Mouse (Mus musculus) intestine, embryonic 16.5 days (tissue): ENCODE measurements around the gene Sipa1l3. TPM values are rescaled to one million over a fixed set of nuclear protein-coding genes. Genes with fewer than 3 reads are reported as not detected.

ENCODE experiments used
- ATAC-seq: fragments of 200-750 bp; cut with Nextera tagmentation; 2 replicates; pipeline ENCODE4 v1.8.0; 2017; ENCODE audit warnings: moderate TSS enrichment, moderate library complexity
- H3K27ac ChIP-seq: fragments of 300-500 bp; sonication (generic); 2 replicates; pipeline ENCODE4 v1.5.1; 2014; ENCODE audit warnings: mild to moderate bottlenecking, low read length
- H3K27me3 ChIP-seq: fragments of 300-500 bp; sonication (generic); replicated peaks from 2 replicates; pipeline ENCODE4 v1.6.1; 2014; ENCODE audit warnings: low read length, control low read depth, mixed read lengths; ENCODE audit not compliant: control insufficient read depth, insufficient read depth
- H3K36me3 ChIP-seq: fragments of 300-500 bp; sonication (generic); 2 replicates; pipeline ENCODE4 v1.6.1; 2014; ENCODE audit warnings: low read length, control low read depth; ENCODE audit not compliant: control insufficient read depth, insufficient read depth
- H3K4me1 ChIP-seq: fragments of 300-500 bp; sonication (generic); 2 replicates; pipeline ENCODE4 v1.6.1; 2014; ENCODE audit warnings: low read length, control low read depth, mixed read lengths; ENCODE audit not compliant: control insufficient read depth, insufficient read depth
- H3K4me2 ChIP-seq: fragments of 300-500 bp; sonication (generic); 2 replicates; pipeline ENCODE4 v1.6.1; 2014; ENCODE audit warnings: low read depth, low read length, control low read depth
- H3K4me3 ChIP-seq: fragments of 300-500 bp; sonication (generic); 2 replicates; pipeline ENCODE4 v1.5.1; 2014; ENCODE audit warnings: mild to moderate bottlenecking, low read length
- H3K9ac ChIP-seq: fragments of 300-500 bp; sonication (generic); 2 replicates; pipeline ENCODE4 v1.6.1; 2014; ENCODE audit warnings: low read depth, low read length
- H3K9me3 ChIP-seq: fragments of 300-500 bp; sonication (generic); 2 replicates; pipeline ENCODE4 v1.6.1; 2016; ENCODE audit warnings: low read length, control low read depth; ENCODE audit not compliant: control insufficient read depth
- WGBS: fragments of 180-500 bp; shearing (Covaris S2); extraction: QIAGEN DNeasy Blood & Tissue Kit; methylation state at CpG from one replicate; pipeline ENCODE4 v1.1.7; 2014; 5-methylcytosine and 5-hydroxymethylcytosine counted together
- polyA plus RNA-seq: library from polyadenylated mRNA; unstranded; fragments of >200 nt; fragmentation: Nextera tagmentation; extraction: Ambion mirVana; gene quantifications from 2 replicates; pipeline ENCODE4 v1.2.1, GENCODE M21; 2015

Sipa1l3 gene
- polyA plus RNA-seq, 1 experiment from 2014 or later: 24.1 TPM

DNA sequence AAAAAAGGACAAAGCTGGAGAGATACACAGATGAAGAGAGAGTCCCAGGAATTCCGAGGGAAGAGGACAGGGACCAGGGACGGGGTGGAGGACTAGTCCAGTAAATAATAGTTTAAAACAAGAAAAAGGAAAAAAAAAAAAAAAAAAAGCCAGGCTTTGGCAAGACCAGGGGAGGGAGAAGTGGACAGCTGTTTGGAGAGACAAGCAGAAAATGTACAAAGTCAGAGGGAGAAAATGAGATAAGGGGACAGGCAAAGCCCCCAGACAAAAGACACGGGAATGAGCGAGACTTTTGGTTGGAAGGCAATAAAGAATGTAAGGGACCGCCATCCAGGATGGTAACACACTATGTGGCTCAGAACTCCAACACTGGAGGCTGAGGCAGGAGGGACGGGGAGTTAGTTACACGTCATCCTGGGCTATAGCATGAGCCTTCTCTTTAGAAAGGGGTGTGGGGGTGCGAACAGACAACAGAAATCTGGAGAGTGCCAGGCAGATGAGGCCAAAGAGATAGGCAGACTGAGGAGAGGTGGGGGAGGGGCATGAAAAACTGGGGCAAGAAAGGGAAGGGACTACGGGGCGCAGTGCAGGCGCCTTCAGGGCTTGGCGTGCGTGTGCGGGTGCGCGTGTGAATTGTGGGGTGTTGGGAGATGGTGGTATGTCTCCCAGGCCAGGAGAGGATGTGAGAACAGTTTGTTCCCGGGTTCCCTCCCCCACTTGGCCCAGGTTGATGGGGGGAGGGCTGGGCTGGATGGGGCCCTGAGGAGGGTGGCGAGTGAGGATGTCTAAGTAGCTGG lies 200.1 kb downstream of the Sipa1l3 start:
- Histone ChIP-seq H3K27ac (peak overlapping the region; percentile 77), H3K4me3 (peak overlapping the region; percentile 28), H3K4me1 (peaks cover 47% of the 10 kb centered on the region), H3K27me3 (no peaks in the 10 kb centered on the region), H3K36me3 (0 out of 2 replicates have a peak, but pooled peaks cover 6% of the 10 kb centered on the region), H3K9ac (peak overlapping the region; percentile 51; the same call in 1 of the 2 replicates), H3K4me2 (peak overlapping the region; percentile 34), H3K9me3 (no peaks in the 10 kb centered on the region)
- peak; percentile 41 for ATAC-seq
- WGBS: 11% methylated on average over 18 of the region's 18 CpGs

DNA sequence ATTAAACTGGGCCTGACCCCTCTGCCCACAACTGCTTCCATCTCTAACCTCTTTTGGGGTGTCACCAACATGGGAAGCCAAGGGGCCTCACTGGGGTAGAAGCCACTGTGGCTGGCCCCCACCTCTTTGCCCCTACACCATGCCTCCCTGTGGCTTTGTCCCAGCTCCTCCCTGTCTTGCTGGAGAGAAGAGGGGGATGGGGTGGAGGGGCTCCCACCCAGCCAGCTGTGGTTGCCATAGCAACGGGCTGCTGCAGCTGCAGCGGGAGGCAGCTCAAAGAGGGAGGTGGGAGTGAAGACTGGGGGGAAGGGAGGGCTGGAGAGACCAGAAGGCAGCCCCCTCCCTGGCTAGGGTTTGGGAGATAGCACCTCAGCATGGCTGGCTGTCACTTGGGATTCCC lies 200.9 kb downstream of the Sipa1l3 start:
- Histone ChIP-seq H3K4me3 (no peak overlapping the region), H3K4me2 (peak overlapping the region; percentile 33), H3K27me3 (no peaks in the 10 kb centered on the region), H3K9me3 (no peaks in the 10 kb centered on the region), H3K36me3 (0 out of 2 replicates have a peak, but pooled peaks cover 4% of the 10 kb centered on the region), H3K27ac (peak overlapping the region; percentile 77), H3K4me1 (peaks cover 47% of the 10 kb centered on the region), H3K9ac (peak overlapping the region; percentile 51; the same call in 1 of the 2 replicates)
- peak; percentile 44; the same call in 1 of the 2 replicates for ATAC-seq
- WGBS: 0% methylated on average over 2 of the region's 2 CpGs

DNA sequence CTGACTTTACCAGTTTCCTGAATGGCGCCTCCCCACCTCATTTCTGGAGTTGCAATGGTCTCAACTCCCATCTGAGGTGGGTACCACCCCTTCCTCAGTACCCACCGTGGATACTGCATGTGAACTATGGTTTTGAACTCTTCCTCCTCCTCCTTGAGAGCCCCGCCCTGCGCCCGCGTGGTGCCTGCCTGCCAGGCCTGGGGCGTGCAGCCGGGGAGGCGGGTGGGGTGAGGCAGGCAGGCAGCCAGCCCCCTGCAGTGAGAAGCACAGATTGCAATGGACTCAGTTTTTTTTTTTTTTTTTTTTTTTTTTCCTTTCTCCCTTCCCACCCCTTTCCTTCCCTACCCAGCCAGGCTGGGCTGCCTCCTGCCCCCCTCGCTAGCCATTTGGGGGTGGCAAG lies 201.5 kb downstream of the Sipa1l3 start:
- 9% methylated on average over 6 of the region's 10 CpGs for WGBS
- Histone ChIP-seq H3K9ac (peak overlapping the region; percentile 51), H3K27ac (peak overlapping the region; percentile 77), H3K36me3 (no peaks in the 10 kb centered on the region), H3K9me3 (no peaks in the 10 kb centered on the region), H3K4me1 (peaks cover 47% of the 10 kb centered on the region), H3K4me2 (peak overlapping the region; percentile 33), H3K27me3 (no peaks in the 10 kb centered on the region), H3K4me3 (peak overlapping the region; percentile 10; the same call in 1 of the 2 replicates)
- ATAC-seq: peak; percentile 34; the same call in 1 of the 2 replicates

DNA sequence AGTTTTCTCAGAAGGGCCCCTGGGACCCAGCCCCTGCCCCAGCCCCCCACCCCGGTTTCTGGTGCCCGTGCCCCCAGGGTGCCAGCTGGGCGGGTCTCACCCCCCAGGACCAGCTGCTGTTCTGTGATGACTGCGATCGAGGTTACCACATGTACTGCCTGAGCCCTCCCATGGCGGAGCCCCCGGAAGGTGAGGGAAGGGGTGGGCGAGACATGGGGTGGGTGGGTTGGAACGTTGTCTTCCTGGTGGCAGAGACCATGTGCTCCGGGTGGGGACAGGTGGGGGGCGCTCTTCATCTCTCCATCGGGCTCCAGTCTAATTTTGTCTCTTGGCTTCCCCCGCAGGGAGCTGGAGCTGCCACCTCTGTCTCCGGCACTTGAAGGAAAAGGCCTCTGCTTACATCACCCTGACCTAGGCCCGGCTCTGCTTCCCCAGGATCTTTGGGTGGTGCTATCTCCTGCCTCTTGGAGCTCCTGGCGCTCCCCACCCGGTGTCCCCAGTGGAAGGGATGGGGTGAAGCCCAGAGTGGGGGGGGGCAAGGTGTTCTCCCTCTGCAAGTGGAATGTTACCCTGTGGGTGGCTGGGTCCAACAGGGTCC lies 202.2 kb downstream of the Sipa1l3 start:
- Histone ChIP-seq H3K4me2 (no peak overlapping the region), H3K9me3 (no peaks in the 10 kb centered on the region), H3K9ac (peak overlapping the region; percentile 3; the same call in 1 of the 2 replicates), H3K36me3 (no peaks in the 10 kb centered on the region), H3K27ac (peak overlapping the region; percentile 77), H3K27me3 (no peaks in the 10 kb centered on the region), H3K4me3 (no peak overlapping the region), H3K4me1 (peaks cover 46% of the 10 kb centered on the region)
- 69% methylated on average over 17 of the region's 17 CpGs for WGBS
- ATAC-seq: no peak

DNA sequence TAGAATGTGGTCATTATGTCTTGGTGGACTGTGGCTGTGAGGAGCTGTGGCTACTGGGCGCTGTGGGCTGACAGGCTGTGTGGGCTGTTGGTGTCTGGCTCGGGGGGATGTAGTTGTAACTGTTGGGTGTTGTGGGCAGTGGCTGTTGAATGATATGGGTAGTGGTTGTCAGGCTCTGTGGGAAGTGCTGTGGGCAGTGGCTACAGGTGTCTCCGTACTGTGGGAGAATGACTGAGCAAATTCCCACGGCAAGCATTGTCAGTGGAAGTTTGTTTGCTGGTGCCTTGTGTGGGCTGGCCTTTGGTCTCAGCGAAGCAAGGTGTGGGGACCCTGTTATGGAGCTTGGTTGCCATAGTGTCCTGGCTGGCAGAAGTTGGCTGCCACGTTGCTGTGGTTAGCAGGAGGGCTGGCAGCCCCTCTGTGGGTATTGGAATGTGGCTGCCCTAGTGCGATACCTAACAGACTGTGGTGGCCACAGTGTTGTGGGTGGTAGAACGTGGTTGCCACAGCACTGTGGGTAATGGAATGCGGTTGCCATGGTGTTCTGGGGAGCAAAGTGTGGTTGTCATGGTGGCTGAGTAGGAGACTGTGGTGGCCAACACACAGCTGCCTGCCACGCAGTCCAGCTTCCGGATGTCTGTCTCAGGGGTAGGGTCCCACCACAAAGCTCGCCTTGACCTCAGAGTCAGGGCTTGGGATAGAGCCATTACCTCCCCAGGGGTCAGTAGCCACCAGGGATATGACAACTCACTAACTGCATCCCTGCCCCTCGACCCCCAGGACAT lies 203.4 kb downstream of the Sipa1l3 start:
- WGBS: 70% methylated on average over 13 of the region's 13 CpGs
- no peak for ATAC-seq

DNA sequence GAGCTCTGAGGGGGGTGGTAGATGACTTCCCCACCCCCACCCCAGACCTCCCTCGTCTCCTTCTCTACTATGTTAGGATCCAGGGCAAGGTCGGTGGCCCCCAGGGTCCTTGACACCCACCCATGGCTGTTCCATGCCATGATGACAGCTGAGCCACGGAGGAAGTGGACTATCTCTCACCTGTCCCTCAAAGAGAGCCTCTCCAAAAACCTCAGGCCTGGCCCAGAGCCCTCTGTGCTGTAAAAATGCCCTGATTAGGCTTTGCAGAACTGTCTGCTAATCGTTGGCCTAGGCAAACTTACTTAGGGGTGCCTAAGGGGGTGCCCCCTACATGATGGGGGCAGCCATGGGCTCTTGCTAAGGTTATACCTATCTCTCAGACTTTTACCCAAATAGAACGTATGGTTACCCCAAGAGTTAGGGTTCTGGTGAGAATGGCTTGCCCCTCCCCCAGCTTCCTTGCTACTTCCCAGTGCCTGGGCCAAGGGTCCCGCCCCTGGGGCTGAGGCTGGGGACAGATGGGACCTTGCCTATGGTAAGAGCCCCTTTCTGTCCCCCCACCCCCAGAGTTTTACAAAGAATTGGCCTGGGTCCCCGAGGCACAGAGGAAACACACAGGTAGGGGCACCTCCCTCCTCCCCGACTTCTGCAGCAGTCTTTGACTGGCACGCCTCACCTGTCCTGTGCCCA lies 204.7 kb downstream of the Sipa1l3 start:
- Histone ChIP-seq H3K27ac (no peak overlapping the region), H3K9ac (no peak overlapping the region), H3K4me3 (no peak overlapping the region), H3K9me3 (no peaks in the 10 kb centered on the region), H3K27me3 (no peaks in the 10 kb centered on the region), H3K4me1 (peaks cover 40% of the 10 kb centered on the region), H3K36me3 (no peaks in the 10 kb centered on the region), H3K4me2 (no peak overlapping the region)
- 55% methylated on average over 9 of the region's 9 CpGs for WGBS
- no peak for ATAC-seq

More for the DNA sequence above, 203.4 kb downstream of the Sipa1l3 start:
- Histone ChIP-seq H3K27ac (no peak overlapping the region), H3K9ac (0 out of 2 replicates have a peak overlapping the region, but pooled peaks have one; percentile 41), H3K27me3 (no peaks in the 10 kb centered on the region), H3K4me3 (no peak overlapping the region), H3K4me2 (no peak overlapping the region), H3K9me3 (no peaks in the 10 kb centered on the region), H3K36me3 (no peaks in the 10 kb centered on the region), H3K4me1 (peaks cover 43% of the 10 kb centered on the region)

DNA sequence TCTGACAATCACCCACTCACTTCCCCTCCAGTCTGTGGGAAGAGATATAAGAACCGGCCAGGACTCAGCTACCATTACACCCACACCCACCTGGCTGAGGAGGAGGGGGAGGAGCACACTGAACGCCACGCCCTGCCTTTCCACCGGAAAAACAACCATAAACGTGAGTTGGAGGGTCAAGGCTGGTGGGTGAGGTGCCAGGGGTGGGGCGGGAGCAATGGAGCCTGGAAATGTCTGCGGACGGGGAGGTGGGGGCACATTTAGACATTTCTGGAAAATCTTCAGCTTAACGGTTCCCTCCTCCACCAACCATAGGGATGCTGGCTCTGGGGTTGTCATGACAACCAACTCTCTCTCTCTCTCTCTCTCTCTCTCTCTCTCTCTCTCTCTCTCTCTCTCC lies 205.4 kb downstream of the Sipa1l3 start:
- no peaks in the 10 kb centered on the region for H3K36me3 ChIP-seq
- peaks cover 37% of the 10 kb centered on the region for H3K4me1 ChIP-seq
- H3K4me2 ChIP-seq: no peak overlapping the region
- H3K4me3 ChIP-seq: no peak overlapping the region
- no peaks in the 10 kb centered on the region for H3K9me3 ChIP-seq
- no peak overlapping the region for H3K9ac ChIP-seq
- no peaks in the 10 kb centered on the region for H3K27me3 ChIP-seq
- 30% methylated on average over 9 of the region's 9 CpGs for WGBS
- ATAC-seq: no peak
- no peak overlapping the region for H3K27ac ChIP-seq

DNA sequence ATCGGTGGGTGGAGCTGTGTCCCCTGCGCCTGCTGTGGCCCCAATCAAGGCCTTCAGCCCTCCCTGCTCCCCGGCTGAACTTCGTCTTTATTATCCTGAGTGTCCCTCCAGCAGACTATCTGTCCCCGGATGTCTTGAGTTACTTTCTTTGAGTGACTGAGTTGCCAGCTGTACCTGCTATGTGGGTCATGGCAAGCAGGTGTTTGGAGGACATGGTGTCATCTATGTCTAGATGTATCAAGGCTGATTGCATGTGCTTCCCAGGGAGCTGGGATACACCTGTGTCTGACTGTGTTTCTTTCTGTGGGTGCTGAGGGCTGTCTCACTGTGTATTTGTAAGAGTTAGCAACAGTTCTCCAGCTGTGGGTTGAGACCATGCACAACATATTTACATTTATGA lies 208.7 kb downstream of the Sipa1l3 start:
- WGBS: 10% methylated on average over 5 of the region's 5 CpGs
- ATAC-seq: no peak

More for the DNA sequence above, 208.7 kb downstream of the Sipa1l3 start:
- Histone ChIP-seq H3K36me3 (no peaks in the 10 kb centered on the region), H3K4me1 (peaks cover 29% of the 10 kb centered on the region), H3K27me3 (peaks cover 14% of the 10 kb centered on the region), H3K9me3 (no peaks in the 10 kb centered on the region), H3K27ac (no peak overlapping the region), H3K9ac (peak overlapping the region; percentile 70), H3K4me3 (peak overlapping the region; percentile 53), H3K4me2 (peak overlapping the region; percentile 89)
